23 mouse cellular contexts compared by ENCODE assay signal in genomic region chr10:89370051-89370450, GRCm38 (mm10). TPM values are rescaled to one million over a fixed set of nuclear protein-coding genes. Genes with fewer than 3 reads are reported as not detected.
DNase-seq lines count a peak whose midpoint lies in the region; ATAC-seq and TF ChIP-seq lines count a peak whose summit lies in the region.
"Had no signal": no experiment of that assay in that cellular context is flagged by ENCODE, and none has a peak within 500 bp of the region (broad histone marks: within the 10 kb centered on the region; RNA-seq: fewer than 3 reads in every experiment).

No protein-coding gene starts in this region.

- no peak for DNase-seq in heart, embryonic 10.5 days (ENCODE audit: low spot score)
- DNase-seq in heart, adult 18-20 months: no peak
- peak; percentile 29 to 40 for DNase-seq in kidney, adult 8-10 months
- no peak for DNase-seq in Patski (ENCODE audit: low read depth, low spot score)
- DNase-seq in kidney, postnatal 36 days: peak; percentile 24 to 47
- no peak for DNase-seq in cerebellum, adult 18-20 months
- DNase-seq: adrenal gland, adult 2 months; adrenal gland, postnatal 25 days; cerebellum, adult 8-10 months; cerebellum, postnatal 14 days; embryo, embryonic 11 days; gastrocnemius, postnatal 10 days; heart, postnatal 4 days had no signal

- POLR2A ChIA-PET in Patski (lab: Charles Lee): interaction anchor here (0.6 kb wide), 1 partner anchor 47 kb away, joined by 5 read pairs; no protein-coding TSS in a partner anchor

- CTCF ChIA-PET in Patski (lab: Charles Lee): interaction anchor here (1.3 to 1.8 kb wide), 2 partner anchors 10 to 13 kb away, joined by 3 to 4 read pairs; no protein-coding TSS in a partner anchor

- H3K9ac ChIP-seq in kidney, embryonic 14.5 days (ENCODE audit: low read depth, low read length): no peak overlapping the region
- H3K9ac ChIP-seq: embryonic facial prominence, embryonic 15.5 days; heart, embryonic 13.5 days; hindbrain, embryonic 12.5 days had no signal

- no peaks in the 10 kb centered on the region for H3K9me3 ChIP-seq in heart, embryonic 10.5 days
- H3K9me3 ChIP-seq in kidney, embryonic 14.5 days (ENCODE audit: control insufficient read depth, low read length): no peaks in the 10 kb centered on the region
- H3K9me3 ChIP-seq: embryonic facial prominence, embryonic 15.5 days; forebrain, embryonic 10.5 days; heart, embryonic 13.5 days; hindbrain, embryonic 12.5 days had no signal

- no peaks in the 10 kb centered on the region for H3K36me3 ChIP-seq in heart, embryonic 10.5 days
- no peaks in the 10 kb centered on the region for H3K36me3 ChIP-seq in kidney, embryonic 14.5 days (ENCODE audit: control insufficient read depth, insufficient read depth, low read length)
- H3K36me3 ChIP-seq: embryonic facial prominence, embryonic 15.5 days; forebrain, embryonic 10.5 days; heart, embryonic 13.5 days; hindbrain, embryonic 12.5 days had no signal

- 24% methylated on average over 1 of the region's 1 CpGs for WGBS in heart, embryonic 10.5 days
- 19% methylated on average over 1 of the region's 1 CpGs for WGBS in kidney, embryonic 14.5 days

- peak overlapping the region; percentile 36; the same call in 1 of the 2 replicates for H3K27ac ChIP-seq in heart, embryonic 10.5 days
- H3K27ac ChIP-seq in kidney, embryonic 14.5 days (ENCODE audit: low read depth, low read length): no peak overlapping the region
- H3K27ac ChIP-seq: embryonic facial prominence, embryonic 15.5 days; forebrain, embryonic 10.5 days; heart, embryonic 13.5 days; hindbrain, embryonic 12.5 days had no signal

- no peak overlapping the region for H3K4me2 ChIP-seq in kidney, embryonic 14.5 days (replicated peaks; ENCODE audit: low read depth, low read length)
- H3K4me2 ChIP-seq: embryonic facial prominence, embryonic 15.5 days; heart, embryonic 13.5 days; hindbrain, embryonic 12.5 days had no signal

- no peak for TF ChIP-seq CTCF in Patski (IDR thresholded peaks at IDR 0.05)

- ATAC-seq in kidney, embryonic 14.5 days (ENCODE audit: low FRiP score, low TSS enrichment): no peak
- ATAC-seq in Patski: peak; percentile 31
- ATAC-seq: forebrain, embryonic 14.5 days; hindbrain, embryonic 16.5 days had no signal

- H3K27me3 ChIP-seq in heart, embryonic 10.5 days (ENCODE audit: insufficient read depth, poor library complexity, severe bottlenecking): no peaks in the 10 kb centered on the region
- H3K27me3 ChIP-seq in kidney, embryonic 14.5 days (ENCODE audit: control insufficient read depth, insufficient read depth, low read length): no peaks in the 10 kb centered on the region
- H3K27me3 ChIP-seq in Patski: peaks cover 12% of the 10 kb centered on the region
- H3K27me3 ChIP-seq: embryonic facial prominence, embryonic 15.5 days; heart, embryonic 13.5 days; hindbrain, embryonic 12.5 days had no signal

- H3K4me1 ChIP-seq in heart, embryonic 10.5 days: no peaks in the 10 kb centered on the region; the same call in 1 of the 2 replicates
- H3K4me1 ChIP-seq in kidney, embryonic 14.5 days (ENCODE audit: control insufficient read depth, insufficient read depth, low read length): no peaks in the 10 kb centered on the region
- H3K4me1 ChIP-seq: embryonic facial prominence, embryonic 15.5 days; forebrain, embryonic 10.5 days; hindbrain, embryonic 12.5 days had no signal

- in situ Hi-C loops in Patski (cut with MboI; ENCODE audit: low pct_unique_long_range_greater_than_20kb): no loop called here

- H3K4me3 ChIP-seq in heart, embryonic 10.5 days: no peak overlapping the region
- no peak overlapping the region for H3K4me3 ChIP-seq in kidney, embryonic 14.5 days (ENCODE audit: low read length)
- H3K4me3 ChIP-seq: embryonic facial prominence, embryonic 15.5 days; erythroblast, embryonic 14.5 days; forebrain, embryonic 10.5 days; heart, embryonic 13.5 days; hindbrain, embryonic 12.5 days had no signal

RNA-seq across cellular contexts. Expression of gene Ano4, which starts 25.5 kb away (rescaled TPM):
- polyA plus RNA-seq in heart, embryonic 10.5 days (2016; fragmentation: Nextera tagmentation; extraction: Ambion mirVana): 3.0 and 5.1 TPM in 2 replicates
- 10 to 100 TPM in 1 of 2 experiments, 1 to 10 TPM in 1; 8.0 to 10.0 TPM for total RNA-seq in heart, adult 18-20 months (2021)
- polyA plus RNA-seq in kidney, embryonic 14.5 days (2014; fragmentation: Nextera tagmentation; extraction: Ambion mirVana): 5.4 and 6.9 TPM in 2 replicates
- not detected for polyA plus RNA-seq in Patski (2021)
- total RNA-seq: MEL had no signal
- polyA plus RNA-seq: C2C12; erythroblast, embryonic 14.5 days had no signal

Comparison
In these comparisons a context has a peak if more than half of its experiments do, and no peak if none do; other contexts are left out.
1. DNase-seq: peak in kidney, adult 8-10 months (2 of 2) and kidney, postnatal 36 days (2 of 2); none in heart, embryonic 10.5 days (single experiment), heart, adult 18-20 months (0 of 2), Patski (single experiment) and cerebellum, adult 18-20 months (0 of 2).